In the genomic region with DNA sequence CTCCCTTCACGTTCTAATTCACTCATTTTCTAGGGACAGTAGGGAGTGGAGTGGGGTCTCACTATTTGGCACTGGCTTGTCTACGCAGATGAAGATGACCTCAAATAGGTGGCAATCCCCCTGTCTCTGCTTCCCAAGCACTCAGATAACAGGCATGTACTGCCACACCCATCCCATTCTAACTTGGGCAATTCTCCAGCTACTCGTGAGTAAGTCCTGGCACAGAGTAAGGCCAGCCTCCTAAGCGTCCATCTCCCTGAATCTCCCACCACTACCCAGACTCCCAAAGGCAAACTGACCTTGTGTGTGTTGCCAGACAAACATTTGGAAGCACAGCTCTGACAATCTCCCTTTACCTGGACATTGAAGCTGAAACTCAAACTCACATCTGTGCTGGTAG, we compare ENCODE assay signal across 17 mouse cellular contexts. TPM values are rescaled to one million over a fixed set of nuclear protein-coding genes. Genes with fewer than 3 reads are reported as not detected.
DNase-seq lines count a peak whose midpoint lies in the region; ATAC-seq and TF ChIP-seq lines count a peak whose summit lies in the region.
"Had no signal": no experiment of that assay in that cellular context is flagged by ENCODE, and none has a peak within 500 bp of the region (broad histone marks: within the 10 kb centered on the region; RNA-seq: fewer than 3 reads in every experiment).

No protein-coding gene starts in this region.

- H3K4me2 ChIP-seq in heart, embryonic 13.5 days, result no peak overlapping the region
- no peak overlapping the region for H3K4me2 ChIP-seq in heart, postnatal 0 days (ENCODE audit: low read depth, low read length)
- H3K4me2 ChIP-seq in liver, postnatal 0 days (ENCODE audit: low read depth, low read length), result peak overlapping the region; percentile 29
- H3K4me2 ChIP-seq: forebrain, embryonic 15.5 days; hindbrain, embryonic 13.5 days; intestine, embryonic 15.5 days; lung, embryonic 15.5 days had no signal

- WGBS in heart, embryonic 13.5 days, result 40% methylated on average over 4 of the region's 4 CpGs
- WGBS in heart, adult 2 months, result 46% methylated on average over 4 of the region's 4 CpGs
- 40% methylated on average over 4 of the region's 4 CpGs for WGBS in heart, postnatal 0 days
- WGBS in liver, postnatal 0 days (ENCODE audit: insufficient replicate concordance), result 45% methylated on average over 4 of the region's 4 CpGs

- peaks cover 69% of the 10 kb centered on the region for H3K4me1 ChIP-seq in heart, embryonic 13.5 days
- peaks cover 4% of the 10 kb centered on the region for H3K4me1 ChIP-seq in heart, adult 2 months (ENCODE audit: control insufficient read depth, insufficient read depth, low read length)
- H3K4me1 ChIP-seq in heart, postnatal 0 days (ENCODE audit: control insufficient read depth, insufficient read depth), result peaks cover 53% of the 10 kb centered on the region
- H3K4me1 ChIP-seq in liver, postnatal 0 days (ENCODE audit: insufficient read depth), result peaks cover 66% of the 10 kb centered on the region
- H3K4me1 ChIP-seq: forebrain, embryonic 15.5 days; hindbrain, embryonic 13.5 days; intestine, embryonic 15.5 days; lung, embryonic 15.5 days had no signal

- no peak for TF ChIP-seq CTCF in heart, adult 2 months (IDR thresholded peaks at IDR 0.05)
- no peak for TF ChIP-seq CTCF in heart, postnatal 0 days (IDR thresholded peaks at IDR 0.05; ENCODE audit: low read depth)
- no peak for TF ChIP-seq CTCF in liver, postnatal 0 days (IDR thresholded peaks at IDR 0.05; ENCODE audit: low read depth)

- peak overlapping the region; percentile 46 for H3K27ac ChIP-seq in heart, embryonic 13.5 days (replicated peaks)
- H3K27ac ChIP-seq in heart, adult 2 months, result no peak overlapping the region
- H3K27ac ChIP-seq in heart, postnatal 0 days (ENCODE audit: low read depth), result peak overlapping the region; percentile 67
- peak overlapping the region; percentile 49; the same call in 1 of the 2 replicates for H3K27ac ChIP-seq in liver, postnatal 0 days (ENCODE audit: low read depth)
- H3K27ac ChIP-seq: forebrain, embryonic 15.5 days; hindbrain, embryonic 13.5 days; intestine, embryonic 15.5 days; lung, embryonic 15.5 days had no signal

- no peak for TF ChIP-seq POLR2A in heart, adult 2 months (IDR thresholded peaks at IDR 0.05; ENCODE audit: insufficient read depth, low read depth, low read length)

- no peaks in the 10 kb centered on the region for H3K27me3 ChIP-seq in heart, embryonic 13.5 days (replicated peaks)
- no peaks in the 10 kb centered on the region for H3K27me3 ChIP-seq in heart, adult 2 months (ENCODE audit: control insufficient read depth, insufficient read depth, low read length)
- H3K27me3 ChIP-seq in heart, postnatal 0 days (ENCODE audit: control insufficient read depth, insufficient read depth, low read length), result no peaks in the 10 kb centered on the region
- no peaks in the 10 kb centered on the region for H3K27me3 ChIP-seq in liver, postnatal 0 days (ENCODE audit: insufficient read depth, low read length)
- H3K27me3 ChIP-seq: forebrain, embryonic 15.5 days; hindbrain, embryonic 13.5 days; intestine, embryonic 15.5 days; lung, embryonic 15.5 days had no signal

- H3K9me3 ChIP-seq in heart, embryonic 13.5 days, result no peaks in the 10 kb centered on the region
- no peaks in the 10 kb centered on the region for H3K9me3 ChIP-seq in heart, postnatal 0 days (replicated peaks; ENCODE audit: control insufficient read depth, low read length)
- no peaks in the 10 kb centered on the region for H3K9me3 ChIP-seq in liver, postnatal 0 days (ENCODE audit: low read length)
- H3K9me3 ChIP-seq: forebrain, embryonic 15.5 days; hindbrain, embryonic 13.5 days; intestine, embryonic 15.5 days; lung, embryonic 15.5 days had no signal

- H3K9ac ChIP-seq in heart, embryonic 13.5 days, result no peak overlapping the region
- H3K9ac ChIP-seq in heart, adult 2 months (ENCODE audit: low read depth, low read length), result no peak overlapping the region
- no peak overlapping the region for H3K9ac ChIP-seq in heart, postnatal 0 days (replicated peaks; ENCODE audit: low read depth, low read length)
- H3K9ac ChIP-seq in liver, postnatal 0 days (replicated peaks), result no peak overlapping the region
- H3K9ac ChIP-seq: forebrain, embryonic 15.5 days; hindbrain, embryonic 13.5 days; intestine, embryonic 15.5 days; lung, embryonic 15.5 days had no signal

- no peaks in the 10 kb centered on the region for H3K36me3 ChIP-seq in heart, embryonic 13.5 days
- no peaks in the 10 kb centered on the region for H3K36me3 ChIP-seq in heart, adult 2 months (ENCODE audit: control insufficient read depth, insufficient read depth, low read length)
- no peaks in the 10 kb centered on the region for H3K36me3 ChIP-seq in heart, postnatal 0 days (replicated peaks; ENCODE audit: control insufficient read depth, insufficient read depth, low read length)
- H3K36me3 ChIP-seq in liver, postnatal 0 days (replicated peaks; ENCODE audit: insufficient read depth, low read length), result no peaks in the 10 kb centered on the region
- H3K36me3 ChIP-seq: forebrain, embryonic 15.5 days; hindbrain, embryonic 13.5 days; intestine, embryonic 15.5 days; lung, embryonic 15.5 days had no signal

- no peaks in the 10 kb centered on the region; the same call in none of the 2 replicates for H3K79me2 ChIP-seq in heart, adult 2 months (replicated peaks; ENCODE audit: control insufficient read depth, insufficient read depth, low read length)

- H3K4me3 ChIP-seq in heart, embryonic 13.5 days, result no peak overlapping the region
- no peak overlapping the region for H3K4me3 ChIP-seq in heart, adult 2 months
- H3K4me3 ChIP-seq in heart, postnatal 0 days (ENCODE audit: low read depth, low read length), result no peak overlapping the region
- no peak overlapping the region for H3K4me3 ChIP-seq in liver, postnatal 0 days (ENCODE audit: low read depth, low read length)
- H3K4me3 ChIP-seq: forebrain, embryonic 15.5 days; hindbrain, embryonic 13.5 days; intestine, embryonic 15.5 days; lung, embryonic 15.5 days; myocyte had no signal

- intact Hi-C loops in heart, adult 2 months (cut with DNase I), result no loop called here

- no peak for ATAC-seq in heart, embryonic 13.5 days (ENCODE audit: extremely low read depth, insufficient number of reproducible peaks, low FRiP score, low TSS enrichment)
- peak; percentile 64 for ATAC-seq in heart, postnatal 0 days (ENCODE audit: insufficient read depth, low read depth)
- ATAC-seq in liver, postnatal 0 days, result no peak
- ATAC-seq: forebrain, embryonic 15.5 days; intestine, embryonic 15.5 days had no signal

- DNase-seq in heart, adult 2 months, result no peak
- DNase-seq in adrenal gland, postnatal 36 days, result peak; percentile 45 to 47
- DNase-seq in heart, postnatal 0 days (ENCODE audit: low spot score), result no peak
- no peak for DNase-seq in liver, postnatal 0 days
- no peak for DNase-seq in cerebellum, adult 9-10 months
- no peak for DNase-seq in lung, postnatal 36 days
- DNase-seq: cerebellum, adult 11 months; cerebellum, postnatal 36 days; midbrain, embryonic 14.5 days; retina, postnatal 1 day; thymus, postnatal 36 days had no signal

- TF ChIP-seq EP300 in heart, adult 2 months (IDR thresholded peaks at IDR 0.05; ENCODE audit: insufficient read depth, low read depth, low read length), result no peak
- no peak for TF ChIP-seq EP300 in heart, postnatal 0 days (IDR thresholded peaks at IDR 0.05; ENCODE audit: low read depth)
- TF ChIP-seq EP300 in liver, postnatal 0 days (IDR thresholded peaks at IDR 0.05; ENCODE audit: low read depth), result no peak

RNA-seq across cellular contexts. Expression of a gene that starts 18.9 kb away (rescaled TPM):
- 47.4 and 51.7 TPM in 2 replicates for polyA plus RNA-seq in heart, embryonic 13.5 days (2015; fragmentation: Nextera tagmentation; extraction: Ambion mirVana)
- 10 to 100 TPM; 43.3 to 43.5 TPM for total RNA-seq in heart, adult 2 months (2021)
- 37.2 and 39.3 TPM in 2 replicates for polyA plus RNA-seq in heart, adult 2 months (2012; rRNA removed)
- 10 to 100 TPM in 1 of 2 experiments, 1 to 10 TPM in 1; 5.8 to 10.8 TPM for total RNA-seq in adrenal gland, postnatal 36 days (2021)
- 86.4 and 107 TPM in 2 replicates for total RNA-seq in heart, postnatal 0 days (2014; rRNA removed; ENCODE audit: low replicate concordance)
- 58.5 and 65.3 TPM in 2 replicates for polyA plus RNA-seq in heart, postnatal 0 days (2015; fragmentation: Nextera tagmentation; extraction: Ambion mirVana)
- 10.0 and 12.0 TPM in 2 replicates for polyA plus RNA-seq in liver, postnatal 0 days (2015; fragmentation: Nextera tagmentation; extraction: Ambion mirVana)

Comparison
In these comparisons a context has a peak if more than half of its experiments do, and no peak if none do; other contexts are left out.
1. DNase-seq: peak in adrenal gland, postnatal 36 days (2 of 2); none in heart, adult 2 months (0 of 2), heart, postnatal 0 days (single experiment), liver, postnatal 0 days (single experiment), cerebellum, adult 9-10 months (single experiment) and lung, postnatal 36 days (single experiment).